Mouse (Mus musculus) testis, adult 2 months (tissue): ENCODE results near the gene Tmem120b. TPM values are rescaled to one million over a fixed set of nuclear protein-coding genes. Genes with fewer than 3 reads are reported as not detected.

ENCODE experiments used
- H3K27ac ChIP-seq: fragments of 200-500 bp; 2 replicates; pipeline ENCODE4 v1.5.1; 2012; ENCODE audit warnings: low read depth, low read length; ENCODE audit not compliant: control insufficient read depth, insufficient read depth
- H3K27me3 ChIP-seq: fragments of 200-500 bp; 2 replicates; pipeline ENCODE4 v1.6.1; 2012; ENCODE audit warnings: mild to moderate bottlenecking, low read length, moderate library complexity; ENCODE audit not compliant: control insufficient read depth, insufficient read depth
- H3K36me3 ChIP-seq: fragments of 200-500 bp; 2 replicates; pipeline ENCODE4 v1.6.1; 2012; ENCODE audit warnings: mild to moderate bottlenecking, low read length; ENCODE audit not compliant: control insufficient read depth, insufficient read depth
- H3K4me1 ChIP-seq: fragments of 200-500 bp; 2 replicates; pipeline ENCODE4 v1.6.1; 2012; ENCODE audit warnings: low read length; ENCODE audit not compliant: control insufficient read depth, insufficient read depth
- H3K4me3 ChIP-seq: fragments of 200-500 bp; 2 replicates; pipeline ENCODE4 v1.5.1; 2012; ENCODE audit warnings: low read depth, mild to moderate bottlenecking, low read length, moderate library complexity, mixed read lengths; ENCODE audit not compliant: control insufficient read depth
- CTCF ChIP-seq: fragments of 200-500 bp; IDR thresholded peaks from 2 replicates; pipeline ENCODE4 v1.5.1; 2012; ENCODE audit warnings: low read depth, mild to moderate bottlenecking, inconsistent platforms, low read length, moderate library complexity; ENCODE audit not compliant: control insufficient read depth, insufficient read depth, insufficient replicate concordance
- POLR2A ChIP-seq: fragments of 200-500 bp; IDR thresholded peaks from 2 replicates; pipeline ENCODE4 v1.6.1; 2012; ENCODE audit warnings: low read depth, mild to moderate bottlenecking, inconsistent platforms, low read length, moderate library complexity; ENCODE audit not compliant: control insufficient read depth
- polyA plus RNA-seq: library from polyadenylated mRNA; depleted of rRNA; stranded (reverse); fragments of >200 nt; gene quantifications from 2 replicates; pipeline ENCODE4 v1.2.3, GENCODE M21; 2012

Gene Tmem120b
- polyA plus RNA-seq, 1 experiment = 1.2 TPM

GRCm38 (mm10) chr5:123114109-123114508 lies 45.9 kb downstream of the Tmem120b start:
- no peaks in the 10 kb centered on the region for H3K36me3 ChIP-seq
- H3K27ac ChIP-seq = no peak overlapping the region
- H3K27me3 ChIP-seq = no peaks in the 10 kb centered on the region
- H3K4me3 ChIP-seq = no peak overlapping the region
- peaks cover 4% of the 10 kb centered on the region for H3K4me1 ChIP-seq
- TF ChIP-seq CTCF (no peak), POLR2A (no peak)

DNA sequence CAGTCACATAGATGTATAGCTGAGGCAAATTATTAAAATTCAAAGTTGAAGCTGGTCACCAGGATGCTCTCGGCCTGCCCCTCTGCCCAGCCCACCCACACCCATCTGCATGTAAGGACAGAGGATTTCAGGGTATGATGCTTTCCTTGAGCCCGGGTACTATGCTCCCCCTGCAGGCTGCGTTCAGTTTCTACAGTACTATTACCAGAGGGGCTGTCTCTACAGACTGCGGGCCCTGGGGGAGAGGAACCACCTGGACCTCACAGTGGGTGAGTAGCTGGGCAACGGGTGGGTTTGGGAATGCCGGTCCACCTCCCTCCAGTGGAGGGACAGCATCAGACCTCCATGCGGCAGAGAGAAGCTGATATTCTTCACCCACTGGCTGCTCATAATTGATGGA lies 46.7 kb downstream of the Tmem120b start:
- H3K4me1 ChIP-seq = no peaks in the 10 kb centered on the region; the same call in 1 of the 2 replicates
- H3K27me3 ChIP-seq = no peaks in the 10 kb centered on the region
- H3K4me3 ChIP-seq = no peak overlapping the region
- H3K36me3 ChIP-seq = no peaks in the 10 kb centered on the region
- TF ChIP-seq POLR2A (no peak), CTCF (0 out of 2 replicates have a peak, but pooled peaks have one; percentile 12)
- H3K27ac ChIP-seq = no peak overlapping the region

GRCm38 (mm10) chr5:123116080-123116479 lies 47.9 kb downstream of the Tmem120b start:
- no peaks in the 10 kb centered on the region for H3K27me3 ChIP-seq
- H3K36me3 ChIP-seq = no peaks in the 10 kb centered on the region
- H3K27ac ChIP-seq = no peak overlapping the region
- no peak for TF ChIP-seq POLR2A
- no peak for TF ChIP-seq CTCF
- H3K4me1 ChIP-seq = no peaks in the 10 kb centered on the region
- no peak overlapping the region for H3K4me3 ChIP-seq

DNA sequence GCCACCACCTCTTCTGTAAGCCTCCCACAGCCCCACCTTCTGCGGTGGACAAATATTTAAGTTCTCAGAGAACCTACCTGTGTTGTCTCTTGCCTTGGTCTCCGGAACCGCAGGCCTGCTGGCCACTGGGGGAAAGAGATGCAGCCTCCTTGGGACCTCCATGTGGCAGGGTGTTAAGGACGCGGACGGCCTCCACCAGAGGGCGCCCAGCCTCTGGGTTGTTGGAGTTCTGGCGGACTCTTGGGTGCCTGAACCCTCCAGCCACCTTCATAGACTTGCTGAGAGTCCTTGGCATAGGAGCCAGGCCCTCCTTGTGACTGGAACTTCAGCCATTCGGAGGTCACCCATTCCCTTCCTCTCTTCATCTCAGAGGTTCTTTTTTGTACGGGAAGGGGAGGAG lies 49.0 kb downstream of the Tmem120b start:
- H3K4me3 ChIP-seq = no peak overlapping the region
- H3K36me3 ChIP-seq = no peaks in the 10 kb centered on the region
- H3K27me3 ChIP-seq = no peaks in the 10 kb centered on the region
- peak; percentile 51; the same call in 1 of the 2 replicates for TF ChIP-seq CTCF
- TF ChIP-seq POLR2A = no peak
- no peaks in the 10 kb centered on the region for H3K4me1 ChIP-seq
- H3K27ac ChIP-seq = no peak overlapping the region

GRCm38 (mm10) chr5:123117773-123118172 lies 49.6 kb downstream of the Tmem120b start:
- H3K27ac ChIP-seq = no peak overlapping the region
- no peak overlapping the region for H3K4me3 ChIP-seq
- H3K27me3 ChIP-seq = no peaks in the 10 kb centered on the region
- no peaks in the 10 kb centered on the region for H3K36me3 ChIP-seq
- TF ChIP-seq POLR2A = no peak
- TF ChIP-seq CTCF = no peak
- no peaks in the 10 kb centered on the region for H3K4me1 ChIP-seq

- no peaks in the 10 kb centered on the region for H3K4me1 ChIP-seq
- no peak overlapping the region for H3K4me3 ChIP-seq
- no peaks in the 10 kb centered on the region for H3K36me3 ChIP-seq
- no peaks in the 10 kb centered on the region for H3K27me3 ChIP-seq
- no peak overlapping the region for H3K27ac ChIP-seq
- no peak for TF ChIP-seq CTCF
Observed at GRCm38 (mm10) chr5:123118826-123119225, 50.6 kb downstream of the Tmem120b start.

DNA sequence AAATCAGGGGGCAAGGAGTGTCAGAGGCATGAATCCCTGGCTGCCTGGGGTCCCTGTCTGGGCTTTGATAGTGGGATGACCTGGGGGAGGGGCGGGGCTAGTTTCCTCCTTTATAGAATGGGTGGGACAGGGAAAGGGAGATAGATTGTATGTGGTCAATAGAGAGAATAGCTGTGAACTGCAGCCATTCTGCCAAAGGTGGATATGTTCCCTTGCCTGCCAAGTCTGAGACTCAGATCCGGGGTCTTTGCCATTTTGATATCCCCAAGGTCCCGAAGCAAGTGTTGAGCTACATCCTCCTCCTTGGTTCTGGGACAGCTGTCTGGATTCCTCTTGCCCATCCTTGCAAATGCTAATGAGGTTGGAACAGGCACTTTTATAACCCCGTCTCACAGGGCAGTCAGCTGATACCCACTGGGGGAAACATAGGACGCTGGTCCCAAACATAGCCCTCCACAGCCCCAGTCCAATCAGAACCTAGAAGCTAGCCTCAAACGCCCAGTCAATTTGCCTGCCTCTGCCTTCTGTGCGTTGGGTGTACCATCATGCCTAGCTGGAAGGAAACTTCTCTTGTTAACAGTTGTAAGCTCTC lies 52.5 kb downstream of the Tmem120b start:
- TF ChIP-seq CTCF (no peak), POLR2A (no peak)

GRCm38 (mm10) chr5:123122181-123122580 lies 54.0 kb downstream of the Tmem120b start:
- TF ChIP-seq CTCF (peak; percentile 66; the same call in 1 of the 2 replicates), POLR2A (no peak)
- Histone ChIP-seq H3K36me3 (no peaks in the 10 kb centered on the region), H3K4me1 (no peaks in the 10 kb centered on the region)

More for the DNA sequence above, 52.5 kb downstream of the Tmem120b start:
- no peaks in the 10 kb centered on the region for H3K36me3 ChIP-seq
- H3K4me1 ChIP-seq = no peaks in the 10 kb centered on the region
- H3K27me3 ChIP-seq = no peaks in the 10 kb centered on the region
- no peak overlapping the region for H3K27ac ChIP-seq
- H3K4me3 ChIP-seq = no peak overlapping the region

More at GRCm38 (mm10) chr5:123122181-123122580, 54.0 kb downstream of the Tmem120b start:
- Histone ChIP-seq H3K4me3 (no peak overlapping the region), H3K27me3 (no peaks in the 10 kb centered on the region), H3K27ac (no peak overlapping the region)
